Mouse (Mus musculus) G1E (cell line): ENCODE data around the gene Tbck. TPM values are rescaled to one million over a fixed set of nuclear protein-coding genes. Genes with fewer than 3 reads are reported as not detected.

Experiments used
- ATAC-seq: 2 replicates; pipeline ENCODE4 v1.8.0; 2016; ENCODE audit warnings: mild to moderate bottlenecking; ENCODE audit not compliant: insufficient number of reproducible peaks, poor library complexity, low FRiP score, severe bottlenecking; ENCODE audit errors: extremely low read depth
- DNase-seq: peaks from one replicate; pipeline ENCODE4 v3.0.0; 2012; ENCODE audit warnings: low spot score
- H3K27me3 ChIP-seq: 2 replicates; pipeline ENCODE4 v1.6.1; 2012; ENCODE audit warnings: mild to moderate bottlenecking, low read length, inconsistent platforms; ENCODE audit not compliant: insufficient read depth
- H3K36me3 ChIP-seq: replicated peaks from 2 replicates; pipeline ENCODE3; 2012; ENCODE audit warnings: mild to moderate bottlenecking, inconsistent platforms
- H3K4me1 ChIP-seq: 2 replicates; pipeline ENCODE4 v1.6.1; 2012; ENCODE audit warnings: low read depth, low read length, inconsistent platforms, mixed read lengths; ENCODE audit not compliant: insufficient read depth
- H3K4me3 ChIP-seq: 2 replicates; pipeline ENCODE4 v1.5.1; 2012; ENCODE audit warnings: low read depth, mild to moderate bottlenecking, inconsistent platforms, low read length, moderate library complexity, mixed read lengths
- H3K9me3 ChIP-seq: replicated peaks from 2 replicates; pipeline ENCODE4 v1.6.1; 2012; ENCODE audit warnings: inconsistent platforms
- CTCF ChIP-seq: IDR thresholded peaks from 2 replicates; pipeline ENCODE4 v1.5.1; 2012; ENCODE audit warnings: low read depth, low read length, inconsistent platforms, mixed read lengths
- GATA1 ChIP-seq: IDR thresholded peaks from 2 replicates; pipeline ENCODE4 v1.6.1; 2012; ENCODE audit warnings: borderline replicate concordance, low read length, inconsistent platforms, mixed read lengths
- GATA2 ChIP-seq: IDR thresholded peaks from 2 replicates; pipeline ENCODE4 v1.6.1; 2012; ENCODE audit warnings: low read depth, low read length, inconsistent platforms, borderline replicate concordance
- POLR2AphosphoS5 ChIP-seq: IDR thresholded peaks from 2 replicates; pipeline ENCODE4 v1.6.1; 2012; ENCODE audit warnings: low read depth, low read length, inconsistent platforms; ENCODE audit not compliant: insufficient replicate concordance
- TAL1 ChIP-seq: conservative IDR thresholded peaks from 2 replicates; pipeline ENCODE4 v1.6.1; 2012; ENCODE audit warnings: low read depth, low read length, inconsistent platforms, mixed read lengths
- polyA plus RNA-seq: library from polyadenylated mRNA; stranded (reverse); fragments of >175 nt; gene quantifications from 2 replicates; pipeline ENCODE4 v1.2.3, GENCODE M21; 2012
- total RNA-seq, 2 experiments: library from RNA; stranded (forward) in 1 of 2; stranded (reverse) in 1 of 2; fragments of 200-1000 nt in 1 of 2; fragments of >200 nt in 1 of 2; fragmentation: Nextera tagmentation in 1 of 2; gene quantifications; 2 replicates each; pipeline ENCODE4 v1.2.3; 2014 to 2017

Gene Tbck
- total and polyA plus RNA-seq, 3 experiments = 3.3 to 33.2 (median 22.9) TPM

DNA sequence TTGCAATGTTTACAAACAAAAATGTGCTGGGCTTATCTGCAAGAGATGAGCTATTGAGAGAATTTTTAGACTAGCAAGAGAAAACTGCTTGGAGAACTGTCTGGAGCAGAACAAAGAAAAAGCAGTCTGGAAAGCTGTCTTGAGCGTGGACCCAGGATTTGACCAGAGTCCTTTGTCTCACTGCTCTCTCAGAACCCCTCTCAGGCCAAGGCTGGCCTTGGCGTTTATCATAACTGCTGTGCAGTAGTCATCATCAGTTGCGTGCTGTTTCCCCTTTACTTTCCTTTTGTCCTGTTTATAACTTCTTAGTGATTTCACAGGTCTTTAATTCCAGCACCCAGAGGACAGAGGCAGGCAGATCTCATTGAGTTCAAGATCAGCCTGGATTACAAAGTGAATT is 20.3 kb downstream of the Tbck start:
- H3K36me3 ChIP-seq = peaks cover 43% of the 10 kb centered on the region
- DNase-seq = no peak
- no peaks in the 10 kb centered on the region for H3K27me3 ChIP-seq
- ATAC-seq = no peak
- no peaks in the 10 kb centered on the region for H3K4me1 ChIP-seq
- H3K9me3 ChIP-seq = no peaks in the 10 kb centered on the region
- TF ChIP-seq POLR2AphosphoS5 (no peak), TAL1 (no peak), CTCF (no peak), GATA2 (no peak), GATA1 (no peak)
- H3K4me3 ChIP-seq = no peak overlapping the region

DNA sequence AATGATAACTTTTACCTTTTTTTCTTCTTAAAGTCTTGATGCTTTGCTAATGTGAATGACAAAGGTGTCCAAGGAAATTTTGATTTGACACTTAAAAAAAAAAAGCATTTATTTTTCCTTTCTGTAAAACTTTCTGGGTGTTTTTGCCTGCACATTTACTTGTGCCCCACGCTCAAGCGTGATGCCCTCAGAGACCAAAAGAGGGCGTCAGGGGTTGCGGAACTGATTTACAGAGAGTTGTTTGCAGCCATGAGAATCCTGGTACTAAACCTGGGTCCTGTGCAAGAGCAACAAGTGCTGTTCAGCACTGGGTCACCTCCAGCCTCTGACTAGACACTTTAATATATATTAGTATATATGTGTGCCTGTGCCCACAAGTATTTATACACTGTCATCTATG is 23.0 kb downstream of the Tbck start:
- Histone ChIP-seq H3K36me3 (peaks cover 29% of the 10 kb centered on the region), H3K27me3 (no peaks in the 10 kb centered on the region), H3K9me3 (no peaks in the 10 kb centered on the region), H3K4me3 (no peak overlapping the region), H3K4me1 (no peaks in the 10 kb centered on the region)
- ATAC-seq = no peak
- no peak for DNase-seq
- no peak for TF ChIP-seq GATA2
- no peak for TF ChIP-seq GATA1
- no peak for TF ChIP-seq TAL1
- no peak for TF ChIP-seq POLR2AphosphoS5

DNA sequence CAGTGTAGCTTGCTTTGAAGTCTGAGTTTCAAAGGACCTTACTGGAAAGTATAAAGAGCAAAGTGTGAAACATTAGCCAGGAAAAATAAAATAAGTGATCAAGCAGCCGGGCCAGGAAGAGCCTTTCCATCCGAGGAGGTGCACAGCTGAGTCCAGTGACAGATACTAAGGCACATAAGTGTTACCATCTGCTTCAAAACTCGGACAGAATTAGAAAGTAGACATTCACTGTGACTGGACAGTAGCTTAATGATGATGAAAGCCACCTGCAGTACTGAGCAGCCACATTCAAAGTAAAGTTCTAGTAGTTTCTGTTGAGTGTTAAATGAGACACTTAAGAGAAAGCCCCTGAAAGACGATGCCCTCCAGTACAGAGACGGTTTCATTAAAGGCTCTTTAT is 30.0 kb downstream of the Tbck start:
- ATAC-seq (no peak), DNase-seq (no peak)
- TF ChIP-seq TAL1 (no peak), POLR2AphosphoS5 (no peak), GATA2 (no peak), CTCF (no peak), GATA1 (no peak)
- Histone ChIP-seq H3K9me3 (no peaks in the 10 kb centered on the region), H3K36me3 (peaks cover 17% of the 10 kb centered on the region), H3K4me1 (no peaks in the 10 kb centered on the region), H3K4me3 (no peak overlapping the region), H3K27me3 (no peaks in the 10 kb centered on the region)

DNA sequence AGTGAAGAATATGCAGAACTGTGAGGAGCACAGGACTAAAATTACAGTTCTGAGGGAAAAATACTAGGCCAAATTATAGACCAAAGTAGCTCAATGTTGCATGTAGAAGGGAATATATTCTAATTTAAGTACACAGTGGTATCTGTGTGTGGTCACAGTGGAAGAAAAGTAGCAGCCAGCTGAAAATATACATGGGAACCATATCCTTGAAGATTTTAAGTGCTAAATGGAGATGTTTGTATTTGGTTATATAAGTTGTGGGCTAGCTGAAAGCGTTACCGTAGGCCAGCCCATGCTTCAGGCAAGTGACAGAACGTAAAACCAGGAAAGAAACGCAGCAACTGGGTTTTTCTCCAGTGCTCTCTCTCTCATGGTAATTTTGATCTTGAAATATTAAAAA is 33.4 kb downstream of the Tbck start:
- H3K4me3 ChIP-seq = no peak overlapping the region
- ATAC-seq (no peak), DNase-seq (no peak)
- no peaks in the 10 kb centered on the region for H3K27me3 ChIP-seq
- no peak for TF ChIP-seq GATA2
- no peak for TF ChIP-seq CTCF
- TF ChIP-seq POLR2AphosphoS5 = no peak
- TF ChIP-seq TAL1 = no peak
- no peak for TF ChIP-seq GATA1
- peaks cover 21% of the 10 kb centered on the region for H3K36me3 ChIP-seq
- no peaks in the 10 kb centered on the region for H3K9me3 ChIP-seq
- no peaks in the 10 kb centered on the region for H3K4me1 ChIP-seq

DNA sequence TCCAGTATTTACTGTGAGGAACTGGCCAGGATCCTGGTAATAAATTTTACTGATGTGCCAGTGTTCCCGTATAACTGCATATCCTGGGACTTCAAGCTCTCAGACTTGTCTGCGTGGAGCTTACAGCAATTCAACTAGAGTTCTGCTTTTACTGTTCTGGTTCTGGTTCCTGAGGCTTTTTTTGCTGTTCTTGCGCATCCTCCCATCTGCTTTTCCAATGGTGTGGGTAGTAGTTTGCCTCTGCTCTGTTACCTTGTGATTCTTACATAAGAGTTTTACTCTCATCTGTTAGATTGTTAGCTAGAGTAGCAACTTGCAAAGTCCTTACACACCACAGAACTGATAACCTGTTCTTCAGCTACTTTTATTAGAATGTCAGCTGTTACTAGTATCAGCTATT is 40.4 kb downstream of the Tbck start:
- H3K36me3 ChIP-seq = peaks cover 32% of the 10 kb centered on the region
- no peaks in the 10 kb centered on the region for H3K27me3 ChIP-seq
- DNase-seq = no peak
- H3K9me3 ChIP-seq = no peaks in the 10 kb centered on the region
- ATAC-seq = no peak
- H3K4me3 ChIP-seq = no peak overlapping the region
- no peaks in the 10 kb centered on the region for H3K4me1 ChIP-seq
- TF ChIP-seq TAL1 (no peak), GATA2 (no peak), CTCF (no peak), POLR2AphosphoS5 (no peak), GATA1 (no peak)

DNA sequence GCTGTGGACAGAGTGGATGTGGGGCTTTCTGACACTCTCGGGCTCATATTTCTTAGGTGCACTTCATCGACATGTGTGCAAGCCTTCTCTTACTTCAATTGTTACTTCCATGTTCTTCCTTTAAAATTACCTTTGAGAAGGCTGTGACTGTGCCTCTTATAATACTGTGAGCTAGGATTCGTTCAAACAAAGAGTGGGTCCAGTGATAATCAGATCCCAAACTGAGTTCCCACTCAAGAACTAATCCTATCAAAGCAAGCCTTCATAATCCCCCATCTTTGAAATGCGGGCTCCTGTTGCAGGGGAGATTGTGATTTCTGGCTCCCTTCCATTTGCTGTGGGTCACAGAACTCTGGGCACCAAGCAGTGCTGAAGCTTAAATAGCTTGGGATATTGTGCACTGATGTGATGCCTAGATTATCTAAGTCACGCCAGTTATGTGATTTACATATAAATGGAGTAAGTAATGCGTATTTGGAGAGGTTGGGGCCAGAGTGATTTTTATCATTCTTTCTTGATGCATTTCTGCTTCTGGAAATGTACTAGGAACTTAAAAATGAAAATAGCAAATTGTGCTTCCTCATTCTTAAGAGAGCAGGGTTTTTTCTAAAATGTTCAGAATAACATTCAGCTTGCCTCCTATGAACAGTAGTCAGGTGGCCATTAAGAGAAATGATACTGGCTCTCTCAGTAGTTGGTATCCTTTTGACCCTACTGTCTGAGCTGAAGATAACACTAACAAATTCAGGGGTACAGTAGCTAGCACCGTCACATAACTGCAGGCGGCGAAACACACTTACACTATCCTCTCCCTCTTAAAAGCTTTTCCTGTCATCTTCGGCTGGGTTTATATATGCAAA is 60.6 kb downstream of the Tbck start:
- DNase-seq (no peak), ATAC-seq (no peak)
- peaks cover 3% of the 10 kb centered on the region; the same call in 1 of the 2 replicates for H3K4me1 ChIP-seq
- TF ChIP-seq CTCF (no peak), TAL1 (no peak), GATA1 (no peak), GATA2 (no peak), POLR2AphosphoS5 (no peak)
- H3K9me3 ChIP-seq = no peaks in the 10 kb centered on the region
- peaks cover 33% of the 10 kb centered on the region for H3K36me3 ChIP-seq
- no peaks in the 10 kb centered on the region for H3K27me3 ChIP-seq
- H3K4me3 ChIP-seq = no peak overlapping the region
